In the genomic region with DNA sequence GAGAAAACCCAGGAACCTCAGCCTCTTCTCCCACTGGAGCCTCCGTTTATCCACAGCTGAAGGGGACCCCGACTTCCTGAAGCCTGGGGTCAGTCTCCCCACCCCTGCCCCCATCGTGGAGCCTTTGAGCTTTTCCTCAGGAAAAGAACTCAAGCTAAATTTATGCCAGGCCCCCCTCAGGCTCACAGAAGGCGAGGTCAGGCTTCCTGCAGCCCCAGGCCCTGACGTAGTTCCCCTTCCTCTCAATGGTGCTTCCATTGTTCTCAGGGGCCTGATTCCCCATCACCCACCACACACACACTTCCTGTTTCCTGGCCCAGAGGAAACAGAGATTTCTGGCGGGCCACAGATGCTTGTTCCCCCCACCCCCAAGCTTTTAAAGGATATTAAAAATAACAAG, we compare ENCODE assay signal across 8 mouse cellular contexts. TPM values are rescaled to one million over a fixed set of nuclear protein-coding genes. Genes with fewer than 3 reads are reported as not detected.
A peak's percentile ranks its signal among the peaks of the same experiment; 100 is the strongest.
DNase-seq lines count a peak whose midpoint lies in the region; ATAC-seq and TF ChIP-seq lines count a peak whose summit lies in the region.
"Had no signal": no experiment of that assay in that cellular context is flagged by ENCODE, and none has a peak within 500 bp of the region (broad histone marks: within the 10 kb centered on the region; RNA-seq: fewer than 3 reads in every experiment).

No protein-coding gene starts in this region.

- TF ChIP-seq EP300 in MEL (IDR thresholded peaks at IDR 0.05; ENCODE audit: low read depth in 1 of 2, low read length in 2 of 2) = no peak

- H3K9ac ChIP-seq in MEL (ENCODE audit: control insufficient read depth, low read depth, low read length, poor library complexity, severe bottlenecking) = no peak overlapping the region
- 0 out of 2 replicates have a peak overlapping the region, but pooled peaks have one; percentile 3 for H3K9ac ChIP-seq in liver, embryonic 11.5 days (ENCODE audit: low read depth, low read length)

- no peak overlapping the region for H3K4me3 ChIP-seq in MEL (ENCODE audit: control insufficient read depth in 1 of 2, insufficient read depth in 1 of 2, low read depth in 2 of 2, low read length in 2 of 2)
- no peak overlapping the region for H3K4me3 ChIP-seq in bone marrow macrophage, adult 2 months (ENCODE audit: insufficient read depth, low read length)
- H3K4me3 ChIP-seq in liver, embryonic 11.5 days (ENCODE audit: low read depth, low read length) = no peak overlapping the region

- no peaks in the 10 kb centered on the region for H3K27me3 ChIP-seq in MEL (ENCODE audit: control insufficient read depth in 1 of 2, insufficient read depth in 2 of 2, low read length in 2 of 2)
- no peaks in the 10 kb centered on the region for H3K27me3 ChIP-seq in liver, embryonic 11.5 days (replicated peaks; ENCODE audit: control insufficient read depth, insufficient read depth, low read length)

- DNase-seq in MEL (ENCODE audit: low read depth, low spot score) (no peak), adipocyte (ENCODE audit: low spot score) (no peak)
- DNase-seq in heart, postnatal 4 days = peak; percentile 68
- peak; percentile 38 for DNase-seq in liver, embryonic 11.5 days (ENCODE audit: low spot score)
- DNase-seq in skeletal muscle tissue, adult 2 months (ENCODE audit: low read depth, low spot score) = peak; percentile 53
- DNase-seq in frontal cortex, adult 2 months (ENCODE audit: extremely low spot score in 1 of 2, low spot score in 1 of 2) = no peak

- 35% methylated on average over 6 of the region's 6 CpGs for WGBS in liver, embryonic 11.5 days

- no peak for TF ChIP-seq CTCF in MEL (IDR thresholded peaks at IDR 0.05 in 2 of 3, conservative IDR thresholded peaks at IDR 0.05 in 1 of 3; ENCODE audit: control insufficient read depth in 1 of 3, insufficient read depth in 1 of 3, low read depth in 2 of 3, low read length in 3 of 3, poor library complexity in 1 of 3, severe bottlenecking in 1 of 3)
- TF ChIP-seq CTCF in bone marrow macrophage, adult 2 months (IDR thresholded peaks at IDR 0.05; ENCODE audit: low read depth, low read length) = no peak

- H3K36me3 ChIP-seq in MEL (ENCODE audit: control insufficient read depth in 1 of 2, insufficient read depth in 2 of 2, low read length in 2 of 2) = peaks cover 0 to 22% of the 10 kb centered on the region in 2 experiments; a peak in 2 of 4 replicates
- H3K36me3 ChIP-seq in liver, embryonic 11.5 days (ENCODE audit: control insufficient read depth, insufficient read depth, low read length) = no peaks in the 10 kb centered on the region

- peaks cover 22 to 46% of the 10 kb centered on the region in 2 experiments for H3K4me1 ChIP-seq in MEL (ENCODE audit: control insufficient read depth in 1 of 2, insufficient read depth in 2 of 2, low read length in 2 of 2)
- peaks cover 16% of the 10 kb centered on the region for H3K4me1 ChIP-seq in bone marrow macrophage, adult 2 months (ENCODE audit: control insufficient read depth, insufficient read depth, low read length)
- peaks cover 60% of the 10 kb centered on the region for H3K4me1 ChIP-seq in liver, embryonic 11.5 days (replicated peaks; ENCODE audit: control insufficient read depth, insufficient read depth, low read length)

- peaks cover 2% of the 10 kb centered on the region; the same call in 1 of the 2 replicates for H3K79me2 ChIP-seq in MEL (ENCODE audit: control insufficient read depth, insufficient read depth, low read length, poor library complexity)

- no peak overlapping the region for H3K27ac ChIP-seq in MEL (ENCODE audit: control insufficient read depth, low read depth, low read length)
- H3K27ac ChIP-seq in bone marrow macrophage, adult 2 months (ENCODE audit: insufficient read depth, low read depth, low read length) = peak overlapping the region; percentile 62
- H3K27ac ChIP-seq in liver, embryonic 11.5 days (ENCODE audit: low read depth, low read length) = peak overlapping the region; percentile 62

- no peak for TF ChIP-seq RAD21 in MEL (IDR thresholded peaks at IDR 0.05; ENCODE audit: low read depth, low read length)

- TF ChIP-seq POLR2A in MEL (IDR thresholded peaks at IDR 0.05; ENCODE audit: control insufficient read depth in 1 of 2, insufficient read depth in 1 of 2, low read depth in 1 of 2, low read length in 2 of 2, poor library complexity in 1 of 2) = no peak
- no peak for TF ChIP-seq POLR2A in bone marrow macrophage, adult 2 months (IDR thresholded peaks at IDR 0.05; ENCODE audit: borderline replicate concordance, low read depth, low read length)

- peak overlapping the region; percentile 71 for H3K4me2 ChIP-seq in liver, embryonic 11.5 days

- no peak for ATAC-seq in liver, embryonic 11.5 days (replicated peaks; ENCODE audit: low FRiP score)

- no peaks in the 10 kb centered on the region for H3K9me3 ChIP-seq in MEL (replicated peaks; ENCODE audit: insufficient read depth, low read length)
- no peaks in the 10 kb centered on the region for H3K9me3 ChIP-seq in liver, embryonic 11.5 days (ENCODE audit: control insufficient read depth, low read length)

TF ChIP-seq in MEL, 35 proteins besides CTCF, POLR2A, EP300 and RAD21:
- 0 out of 2 replicates have a peak, but pooled peaks have one; percentile 34 for TF ChIP-seq RCOR1 (IDR thresholded peaks at IDR 0.05; ENCODE audit: low read depth, low read length)
- no peak for TF ChIP-seq SMC3 (IDR thresholded peaks at IDR 0.05; ENCODE audit: low read depth, low read length)
- 0 out of 2 replicates have a peak, but pooled peaks have one; percentile 31 for TF ChIP-seq HCFC1 (IDR thresholded peaks at IDR 0.05; ENCODE audit: low read depth, low read length)

RNA-seq across cellular contexts. Expression of a gene that starts 1.4 kb away (rescaled TPM):
- total RNA-seq in MEL (2012; rRNA removed) = 73.9 and 95.4 TPM in 2 replicates
- 100 to 1,000 TPM in 1 of 2 experiments, not detected in 1; 125 TPM for polyA plus RNA-seq in MEL (2012; ENCODE audit: insufficient read depth in 1 of 2, insufficient read length in 2 of 2, low read depth in 1 of 2, low replicate concordance in 2 of 2, missing spikeins in 1 of 2)
- 1.5 TPM in 1 of 2 replicates, not detected in the other for polyA plus RNA-seq in bone marrow macrophage, adult 2 months (2012; ENCODE audit: insufficient read depth, insufficient read length, missing spikeins)
- 100 to 1,000 TPM; 317 to 343 TPM for total RNA-seq in heart, postnatal 4 days (2021)
- 161 and 181 TPM in 2 replicates for polyA plus RNA-seq in liver, embryonic 11.5 days (2014; fragmentation: Nextera tagmentation; extraction: Ambion mirVana)
- 123 and 130 TPM in 2 replicates for polyA plus RNA-seq in frontal cortex, adult 2 months (2012; rRNA removed)

RNA-seq across cellular contexts. Expression of a gene that starts 8.1 kb away (rescaled TPM):
- 0.15 TPM in 1 of 2 replicates, not detected in the other for total RNA-seq in MEL (2012; rRNA removed)
- polyA plus RNA-seq in MEL (2012; ENCODE audit: insufficient read depth in 1 of 2, insufficient read length in 2 of 2, low read depth in 1 of 2, low replicate concordance in 2 of 2, missing spikeins in 1 of 2) = not detected
- polyA plus RNA-seq in bone marrow macrophage, adult 2 months (2012; ENCODE audit: insufficient read depth, insufficient read length, missing spikeins) = not detected in 2 replicates
- total RNA-seq in heart, postnatal 4 days (2021) = not detected
- not detected in 2 replicates for polyA plus RNA-seq in liver, embryonic 11.5 days (2014; fragmentation: Nextera tagmentation; extraction: Ambion mirVana)
- polyA plus RNA-seq in frontal cortex, adult 2 months (2012; rRNA removed) = not detected in 2 replicates
- polyA plus RNA-seq: testis, adult 2 months had no signal

RNA-seq across cellular contexts. Expression of a gene that starts 25.8 kb away (rescaled TPM):
- total RNA-seq in MEL (2012; rRNA removed) = 21.0 and 22.3 TPM in 2 replicates
- 10 to 100 TPM in 1 of 2 experiments, not detected in 1; 42.4 TPM for polyA plus RNA-seq in MEL (2012; ENCODE audit: insufficient read depth in 1 of 2, insufficient read length in 2 of 2, low read depth in 1 of 2, low replicate concordance in 2 of 2, missing spikeins in 1 of 2)
- 35.3 and 38.5 TPM in 2 replicates for polyA plus RNA-seq in bone marrow macrophage, adult 2 months (2012; ENCODE audit: insufficient read depth, insufficient read length, missing spikeins)
- total RNA-seq in heart, postnatal 4 days (2021) = 10 to 100 TPM; 23.9 to 25.4 TPM
- polyA plus RNA-seq in liver, embryonic 11.5 days (2014; fragmentation: Nextera tagmentation; extraction: Ambion mirVana) = 36.1 and 40.1 TPM in 2 replicates
- polyA plus RNA-seq in frontal cortex, adult 2 months (2012; rRNA removed) = 2.7 and 3.6 TPM in 2 replicates

RNA-seq across cellular contexts. Expression of a gene that starts 49.9 kb away (rescaled TPM):
- 0.33 and 0.42 TPM in 2 replicates for total RNA-seq in MEL (2012; rRNA removed)
- under 1 TPM in 1 of 2 experiments, not detected in 1; 0.67 TPM for polyA plus RNA-seq in MEL (2012; ENCODE audit: insufficient read depth in 1 of 2, insufficient read length in 2 of 2, low read depth in 1 of 2, low replicate concordance in 2 of 2, missing spikeins in 1 of 2)
- polyA plus RNA-seq in bone marrow macrophage, adult 2 months (2012; ENCODE audit: insufficient read depth, insufficient read length, missing spikeins) = not detected in 2 replicates
- total RNA-seq in heart, postnatal 4 days (2021) = 1 to 10 TPM; 6.1 to 7.0 TPM
- polyA plus RNA-seq in liver, embryonic 11.5 days (2014; fragmentation: Nextera tagmentation; extraction: Ambion mirVana) = 10.5 and 11.1 TPM in 2 replicates
- 82.4 and 88.0 TPM in 2 replicates for polyA plus RNA-seq in frontal cortex, adult 2 months (2012; rRNA removed)

Comparison
In these comparisons a context has a peak if more than half of its experiments do, and no peak if none do; other contexts are left out.
1. DNase-seq: peak in heart, postnatal 4 days (single experiment), liver, embryonic 11.5 days (single experiment) and skeletal muscle tissue, adult 2 months (single experiment); none in MEL (single experiment), frontal cortex, adult 2 months (0 of 2) and adipocyte (single experiment).
2. RNA of a gene that starts 1.4 kb away (polyA plus RNA-seq): 161 to 181 TPM in liver, embryonic 11.5 days, 123 to 130 TPM in frontal cortex, adult 2 months and 125 TPM in MEL; 1.5 TPM in bone marrow macrophage, adult 2 months; every median in the first group is over 10 times any median in the second.